Mouse (Mus musculus) C2C12 (cell line): ENCODE data around the gene Hmgb1.

Experiments
- CEBPB ChIP-seq: IDR thresholded peaks from one replicate; pipeline ENCODE4 v1.6.1; 2011; ENCODE audit warnings: low read depth, mild to moderate bottlenecking, control low read depth, moderate library complexity
- CTCF ChIP-seq: IDR thresholded peaks from one replicate; pipeline ENCODE4 v1.5.1; 2011; ENCODE audit not compliant: control insufficient read depth, insufficient read depth, insufficient read length
- FOSL1 ChIP-seq: IDR thresholded peaks from one replicate; pipeline ENCODE4 v1.8.0; 2011; ENCODE audit warnings: mild to moderate bottlenecking, low read length; ENCODE audit not compliant: poor library complexity, insufficient read depth, severe bottlenecking
- MAX ChIP-seq: IDR thresholded peaks from one replicate; pipeline ENCODE4 v1.6.1; 2011; ENCODE audit warnings: mild to moderate bottlenecking, control low read depth
- MYOD1 ChIP-seq: IDR thresholded peaks from one replicate; pipeline ENCODE4 v1.6.1; 2011; ENCODE audit warnings: low read depth; ENCODE audit not compliant: control insufficient read depth, insufficient read length
- MYOG ChIP-seq: IDR thresholded peaks from one replicate; pipeline ENCODE4 v1.6.1; 2011; ENCODE audit not compliant: control insufficient read depth, insufficient read length; ENCODE audit errors: extremely low read depth
- USF1 ChIP-seq: IDR thresholded peaks from one replicate; pipeline ENCODE4 v1.6.1; 2011; ENCODE audit warnings: low read depth, mild to moderate bottlenecking, control low read depth, moderate library complexity

- no peak for TF ChIP-seq CTCF
- no peak for TF ChIP-seq MAX
- no peak for TF ChIP-seq USF1
- TF ChIP-seq MYOG, result no peak
- TF ChIP-seq MYOD1, result no peak
- no peak for TF ChIP-seq FOSL1
- no peak for TF ChIP-seq CEBPB
These were observed 170.3 kb downstream of the Hmgb1 start for GRCm38 (mm10) chr5:149013817-149014508.
